Mouse (Mus musculus) forebrain, embryonic 15.5 days (tissue): ENCODE measurements at regions not wholly inside any gene's neighbourhood (a gene's known extent, or its start where the extent isn't known, plus 50 kb on each side); places are given as distances from the start of the nearest gene placed in this dataset.

Experiments
- ATAC-seq: fragments of 200-750 bp; cut with Nextera tagmentation; replicated peaks from 2 replicates; pipeline ENCODE4 v1.8.0; 2017; ENCODE audit warnings: mild to moderate bottlenecking, moderate TSS enrichment, moderate library complexity
- H3K27ac ChIP-seq: fragments of 300-500 bp; sonication (generic); replicated peaks from 2 replicates; pipeline ENCODE4 v1.5.1; 2015; ENCODE audit warnings: mild to moderate bottlenecking, inconsistent platforms
- H3K27me3 ChIP-seq: fragments of 300-500 bp; sonication (generic); 2 replicates; pipeline ENCODE4 v1.6.1; 2015; ENCODE audit warnings: inconsistent platforms
- H3K36me3 ChIP-seq: fragments of 300-500 bp; sonication (generic); 2 replicates; pipeline ENCODE4 v1.6.1; 2015; ENCODE audit warnings: mild to moderate bottlenecking, inconsistent platforms
- H3K4me1 ChIP-seq: fragments of 300-500 bp; sonication (generic); 2 replicates; pipeline ENCODE4 v1.6.1; 2015; ENCODE audit warnings: inconsistent platforms
- H3K4me2 ChIP-seq: fragments of 300-500 bp; sonication (generic); replicated peaks from 2 replicates; pipeline ENCODE4 v1.6.1; 2015; ENCODE audit warnings: mild to moderate bottlenecking, inconsistent platforms
- H3K4me3 ChIP-seq: fragments of 300-500 bp; sonication (generic); 2 replicates; pipeline ENCODE4 v1.5.1; 2015; ENCODE audit warnings: mild to moderate bottlenecking, inconsistent platforms
- H3K9ac ChIP-seq: fragments of 300-500 bp; sonication (generic); replicated peaks from 2 replicates; pipeline ENCODE4 v1.6.1; 2015; ENCODE audit warnings: mild to moderate bottlenecking, inconsistent platforms
- H3K9me3 ChIP-seq: fragments of 300-500 bp; sonication (generic); 2 replicates; pipeline ENCODE4 v1.6.1; 2016; ENCODE audit warnings: inconsistent platforms
- WGBS: fragments of 180-500 bp; shearing (Covaris S2); methylation state at CpG from one replicate; pipeline ENCODE4 v1.1.7; 2015; ENCODE audit warnings: mixed read lengths; 5-methylcytosine and 5-hydroxymethylcytosine counted together

DNA sequence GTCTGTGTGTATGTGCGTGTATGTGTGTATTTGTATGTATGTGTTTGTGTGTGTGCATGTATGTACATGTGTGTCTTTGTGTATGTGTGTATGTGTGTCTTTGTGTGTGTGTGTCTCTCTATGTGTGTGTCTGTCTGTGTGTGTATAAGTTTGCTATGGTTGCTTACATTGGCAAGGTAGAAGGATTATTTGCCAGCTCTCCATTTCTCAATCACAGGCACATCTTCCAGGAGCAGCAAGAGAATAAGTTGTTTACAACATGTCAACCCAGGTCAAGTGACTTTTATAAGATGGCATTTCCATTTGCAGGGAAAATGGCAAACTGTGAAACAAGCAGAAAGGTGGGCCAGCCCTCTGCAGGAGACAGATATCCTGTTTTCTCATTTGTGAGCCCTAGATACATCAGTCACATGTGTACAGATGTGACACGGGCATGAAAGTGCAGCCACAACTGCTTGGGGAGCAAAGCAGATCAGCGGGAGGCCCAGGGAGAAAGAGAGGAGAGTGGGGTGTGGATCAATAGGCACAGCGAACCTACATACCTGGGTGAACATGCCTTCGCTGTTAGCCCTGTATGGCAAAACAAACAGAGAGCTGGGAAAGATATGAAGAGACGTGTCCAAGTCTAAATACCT lies 86.1 kb downstream of the Psmg1 start:
- no peaks in the 10 kb centered on the region for H3K4me1 ChIP-seq
- WGBS = 86% methylated on average over 6 of the region's 6 CpGs
- no peak for ATAC-seq
- no peaks in the 10 kb centered on the region for H3K36me3 ChIP-seq
- H3K27ac ChIP-seq = no peak overlapping the region
- H3K27me3 ChIP-seq = no peaks in the 10 kb centered on the region
- no peak overlapping the region for H3K4me3 ChIP-seq
- no peak overlapping the region for H3K9ac ChIP-seq
- H3K9me3 ChIP-seq = no peaks in the 10 kb centered on the region
- H3K4me2 ChIP-seq = no peak overlapping the region

DNA sequence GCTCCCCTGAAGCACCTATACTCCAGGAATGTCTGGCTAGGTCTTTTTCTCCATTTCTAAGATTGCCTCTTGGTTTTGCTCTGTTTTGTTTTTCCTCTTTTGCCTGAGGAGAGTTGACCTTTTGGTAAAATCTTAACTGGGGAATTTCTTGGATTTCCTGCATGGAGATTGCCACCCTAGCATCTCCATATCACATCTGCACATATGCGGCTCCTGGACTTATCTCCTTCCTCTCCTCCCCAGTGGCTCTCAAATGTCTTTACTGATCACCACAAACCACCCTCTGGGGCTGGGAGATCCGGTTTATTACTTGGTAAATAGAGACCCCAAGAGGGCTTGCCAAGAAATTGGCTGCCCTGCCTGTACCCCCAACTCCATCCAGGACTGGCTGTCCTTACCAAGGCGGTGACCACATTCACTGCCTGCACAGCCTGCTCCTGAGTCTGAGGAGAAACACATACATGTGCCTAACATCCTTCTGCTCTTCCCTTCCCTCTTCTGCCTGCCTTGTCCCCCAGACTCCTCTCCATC lies 87.3 kb downstream of the Psmg1 start:
- ATAC-seq = no peak
- H3K4me1 ChIP-seq = no peaks in the 10 kb centered on the region
- no peak overlapping the region for H3K27ac ChIP-seq
- no peak overlapping the region for H3K4me3 ChIP-seq
- no peaks in the 10 kb centered on the region for H3K36me3 ChIP-seq
- no peak overlapping the region for H3K9ac ChIP-seq
- 73% methylated on average over 3 of the region's 3 CpGs for WGBS
- no peak overlapping the region for H3K4me2 ChIP-seq
- H3K9me3 ChIP-seq = no peaks in the 10 kb centered on the region
- no peaks in the 10 kb centered on the region for H3K27me3 ChIP-seq

DNA sequence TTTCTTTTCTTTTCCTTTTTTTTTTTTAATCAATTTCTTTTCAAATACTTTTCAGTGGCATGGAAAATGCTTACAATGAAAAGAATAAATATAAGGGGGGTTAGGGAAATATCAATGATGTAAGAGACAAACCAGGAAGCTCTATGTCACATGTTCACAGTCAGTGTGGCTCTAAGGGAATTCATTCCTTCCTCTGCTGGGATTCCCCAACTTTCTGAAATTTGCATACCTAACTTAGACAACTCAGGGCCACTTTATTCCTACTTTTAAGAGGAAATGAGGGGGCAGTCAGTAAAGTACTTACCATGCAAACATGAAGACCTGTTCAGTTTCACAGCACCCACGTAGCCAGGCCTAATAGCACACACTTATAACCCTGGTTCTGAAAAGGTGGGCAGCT lies 88.6 kb downstream of the Psmg1 start:
- no peak for ATAC-seq
- no peak overlapping the region for H3K27ac ChIP-seq
- no peaks in the 10 kb centered on the region for H3K36me3 ChIP-seq
- no peak overlapping the region for H3K4me2 ChIP-seq
- no peaks in the 10 kb centered on the region for H3K27me3 ChIP-seq
- no peaks in the 10 kb centered on the region for H3K9me3 ChIP-seq
- H3K9ac ChIP-seq = no peak overlapping the region
- H3K4me1 ChIP-seq = no peaks in the 10 kb centered on the region
- WGBS = 72% methylated on average over 1 of the region's 1 CpGs
- H3K4me3 ChIP-seq = no peak overlapping the region

DNA sequence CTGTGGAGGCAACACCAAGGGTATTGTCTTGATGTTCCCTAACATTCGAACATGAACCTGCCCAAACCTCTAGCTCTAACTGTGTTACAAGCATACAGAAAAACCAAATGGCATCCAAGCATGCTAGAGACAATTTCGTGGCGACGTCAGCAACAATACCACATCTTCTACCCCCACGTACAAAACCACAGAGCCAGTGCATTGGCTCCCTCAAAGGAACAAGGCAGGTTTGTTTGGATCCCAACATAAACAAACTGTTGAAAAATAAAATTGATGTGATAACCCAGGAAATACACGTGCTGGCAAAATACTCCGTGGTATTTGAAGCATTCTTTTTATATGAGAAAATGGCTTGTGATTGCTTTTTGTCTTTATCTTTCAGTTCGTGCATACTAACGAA lies 89.4 kb downstream of the Psmg1 start:
- no peaks in the 10 kb centered on the region for H3K9me3 ChIP-seq
- no peak overlapping the region for H3K4me2 ChIP-seq
- no peaks in the 10 kb centered on the region for H3K36me3 ChIP-seq
- no peaks in the 10 kb centered on the region for H3K4me1 ChIP-seq
- WGBS = 78% methylated on average over 9 of the region's 9 CpGs
- no peak for ATAC-seq
- H3K4me3 ChIP-seq = no peak overlapping the region
- H3K27me3 ChIP-seq = no peaks in the 10 kb centered on the region
- no peak overlapping the region for H3K27ac ChIP-seq
- no peak overlapping the region for H3K9ac ChIP-seq

DNA sequence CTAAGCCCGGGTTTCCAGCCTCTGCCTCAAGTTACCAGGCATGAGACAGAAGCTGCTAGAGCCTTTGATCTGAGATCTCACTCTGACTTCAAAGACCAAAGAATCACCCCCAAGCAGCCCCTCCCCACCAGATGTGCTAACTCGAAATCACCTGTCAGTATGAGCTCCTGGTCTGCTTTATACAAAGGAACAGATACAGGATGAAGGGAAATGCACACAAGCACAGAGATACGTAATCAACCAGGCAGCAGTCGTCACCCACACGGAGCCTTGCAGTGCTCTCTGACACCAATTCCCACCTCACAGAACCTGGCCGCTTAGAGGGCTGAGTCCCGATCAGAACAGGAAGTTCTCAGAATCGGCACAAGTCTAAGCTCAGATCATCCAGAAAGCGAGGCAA lies 90.6 kb downstream of the Psmg1 start:
- Histone ChIP-seq H3K9me3 (no peaks in the 10 kb centered on the region), H3K4me3 (no peak overlapping the region), H3K9ac (no peak overlapping the region), H3K27ac (no peak overlapping the region), H3K4me1 (no peaks in the 10 kb centered on the region), H3K4me2 (no peak overlapping the region), H3K27me3 (no peaks in the 10 kb centered on the region), H3K36me3 (no peaks in the 10 kb centered on the region)
- WGBS = 87% methylated on average over 9 of the region's 9 CpGs
- no peak for ATAC-seq

DNA sequence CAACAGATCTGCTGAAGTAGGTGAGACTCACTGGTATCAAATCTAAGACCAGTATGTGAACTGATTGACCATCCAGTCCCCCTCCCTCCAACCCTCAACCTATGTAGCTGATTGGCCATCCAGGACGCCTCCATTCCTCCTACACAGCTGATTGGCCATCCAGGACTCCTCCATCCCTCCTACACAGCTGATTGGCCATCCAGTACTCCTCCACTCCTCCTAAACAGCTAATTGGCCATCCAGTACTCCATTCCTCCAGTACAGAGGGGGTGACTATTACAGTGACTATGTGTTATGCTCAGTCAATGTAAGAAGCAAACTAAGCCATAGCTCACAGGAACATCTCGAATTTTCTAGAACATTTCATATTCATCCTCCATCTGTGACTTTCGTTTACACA lies 91.1 kb downstream of the Psmg1 start:
- no peak for ATAC-seq
- Histone ChIP-seq H3K36me3 (no peaks in the 10 kb centered on the region), H3K27ac (no peak overlapping the region), H3K9ac (no peak overlapping the region), H3K4me2 (no peak overlapping the region), H3K27me3 (no peaks in the 10 kb centered on the region), H3K4me1 (no peaks in the 10 kb centered on the region), H3K9me3 (no peaks in the 10 kb centered on the region), H3K4me3 (no peak overlapping the region)
- 86% methylated on average over 3 of the region's 3 CpGs for WGBS

DNA sequence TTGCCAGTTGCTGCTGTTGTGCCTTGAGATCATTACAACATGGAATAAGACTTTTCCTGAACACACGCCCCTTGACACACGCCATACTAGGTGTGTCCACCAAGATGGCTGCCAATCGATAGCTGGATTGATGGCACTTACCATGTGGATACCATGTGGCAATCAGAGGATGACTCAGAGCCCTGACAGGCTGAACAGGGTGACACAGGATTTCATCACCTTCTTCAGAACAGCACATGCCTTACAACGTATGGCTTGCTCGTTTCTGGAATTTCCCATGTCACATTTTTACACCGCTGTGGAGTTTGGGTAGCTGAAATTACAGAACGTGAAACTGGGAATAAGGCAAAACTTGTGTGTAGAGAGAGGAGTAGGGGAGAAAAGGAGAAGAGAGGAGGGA lies 92.9 kb downstream of the Psmg1 start:
- no peaks in the 10 kb centered on the region for H3K36me3 ChIP-seq
- no peak overlapping the region for H3K4me2 ChIP-seq
- H3K4me3 ChIP-seq = no peak overlapping the region
- no peak overlapping the region for H3K27ac ChIP-seq
- H3K9ac ChIP-seq = no peak overlapping the region
- no peaks in the 10 kb centered on the region for H3K9me3 ChIP-seq
- H3K4me1 ChIP-seq = no peaks in the 10 kb centered on the region
- ATAC-seq = no peak
- WGBS = 90% methylated on average over 7 of the region's 7 CpGs
- H3K27me3 ChIP-seq = no peaks in the 10 kb centered on the region

DNA sequence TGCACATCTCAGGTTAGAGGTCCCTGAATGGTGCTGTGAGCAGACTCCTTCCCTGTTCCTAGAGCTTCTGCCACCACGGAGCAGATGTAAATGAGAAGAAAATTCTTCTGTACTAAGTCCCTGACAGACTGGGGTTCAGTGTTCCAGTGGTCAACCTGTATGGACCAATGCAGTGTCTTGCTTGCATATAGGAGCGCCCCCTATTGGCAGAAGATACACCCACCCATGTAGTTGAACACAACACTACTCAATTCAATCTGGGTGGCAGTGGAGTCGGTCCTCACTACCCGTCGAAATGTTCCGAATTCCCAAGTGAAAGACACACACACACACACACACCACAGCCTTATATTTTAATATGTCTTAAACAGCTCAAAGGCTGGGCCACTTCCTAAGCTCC lies 94.6 kb downstream of the Psmg1 start:
- ATAC-seq = no peak
- H3K36me3 ChIP-seq = no peaks in the 10 kb centered on the region
- H3K4me3 ChIP-seq = no peak overlapping the region
- H3K27me3 ChIP-seq = no peaks in the 10 kb centered on the region
- 74% methylated on average over 6 of the region's 6 CpGs for WGBS
- no peaks in the 10 kb centered on the region for H3K4me1 ChIP-seq
- no peak overlapping the region for H3K4me2 ChIP-seq
- H3K9me3 ChIP-seq = no peaks in the 10 kb centered on the region
- H3K27ac ChIP-seq = no peak overlapping the region
- no peak overlapping the region for H3K9ac ChIP-seq

DNA sequence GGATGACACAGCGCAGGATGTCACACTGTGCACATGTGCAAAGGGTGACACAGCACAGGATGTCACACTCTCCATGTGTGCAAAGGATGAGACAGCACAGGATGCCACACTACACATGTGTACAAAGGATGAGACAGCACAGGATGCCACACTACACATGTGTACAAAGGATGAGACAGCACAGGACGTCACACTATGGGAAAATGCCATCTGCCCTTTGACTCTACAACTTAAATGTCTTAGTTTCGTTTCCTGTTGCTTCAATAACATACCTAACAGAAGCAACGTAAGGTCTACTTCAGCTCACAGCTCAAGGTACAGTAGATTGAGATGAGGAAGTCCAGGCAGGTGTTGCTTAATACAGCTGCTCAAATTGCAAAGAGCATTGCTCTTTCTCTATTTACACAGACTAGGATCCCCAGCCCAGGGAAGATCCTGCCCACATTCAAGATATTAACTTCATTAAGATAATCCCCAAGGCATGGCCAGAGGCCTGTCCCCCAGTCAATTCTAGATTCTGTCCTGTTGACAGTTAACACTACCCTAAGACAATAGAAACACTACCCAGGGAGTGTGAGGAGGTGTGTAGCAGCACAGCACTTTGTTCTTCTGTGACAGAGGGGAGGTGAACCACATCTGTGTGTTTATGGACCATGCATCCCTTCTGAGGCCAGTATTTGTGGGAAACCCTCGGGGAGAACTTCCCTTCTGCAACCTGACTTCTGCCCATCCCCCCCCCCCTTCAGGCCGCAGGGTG lies 97.0 kb downstream of the Psmg1 start:
- WGBS = 83% methylated on average over 6 of the region's 6 CpGs
- H3K4me3 ChIP-seq = no peak overlapping the region
- H3K36me3 ChIP-seq = no peaks in the 10 kb centered on the region
- no peak overlapping the region for H3K9ac ChIP-seq
- H3K27ac ChIP-seq = no peak overlapping the region
- no peaks in the 10 kb centered on the region for H3K9me3 ChIP-seq
- H3K4me1 ChIP-seq = no peaks in the 10 kb centered on the region
- no peak overlapping the region for H3K4me2 ChIP-seq
- no peak for ATAC-seq
- H3K27me3 ChIP-seq = no peaks in the 10 kb centered on the region

DNA sequence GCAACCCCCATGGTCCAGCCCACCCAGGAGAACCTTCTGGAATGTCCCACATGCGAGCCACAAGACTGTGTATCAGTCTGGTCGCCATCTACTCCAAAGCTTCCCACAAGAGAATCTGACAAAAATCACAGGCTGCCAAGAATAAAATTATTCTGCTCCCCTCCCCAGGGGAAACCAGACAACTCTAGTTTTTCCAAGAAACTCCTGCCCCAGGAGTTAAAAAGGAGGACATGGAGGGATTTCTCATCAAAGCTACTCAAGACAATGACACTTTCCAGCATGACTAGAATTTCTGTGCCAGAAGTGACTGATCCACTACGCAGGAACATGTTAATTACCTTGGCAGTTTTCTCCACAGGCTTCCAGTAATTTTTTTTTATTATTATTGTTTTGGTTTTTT lies 98.4 kb downstream of the Psmg1 start:
- no peak for ATAC-seq
- H3K9ac ChIP-seq = no peak overlapping the region
- WGBS = 71% methylated on average over 3 of the region's 3 CpGs
- no peaks in the 10 kb centered on the region for H3K27me3 ChIP-seq
- H3K4me3 ChIP-seq = no peak overlapping the region
- H3K4me1 ChIP-seq = no peaks in the 10 kb centered on the region
- H3K36me3 ChIP-seq = no peaks in the 10 kb centered on the region
- no peak overlapping the region for H3K4me2 ChIP-seq
- H3K9me3 ChIP-seq = no peaks in the 10 kb centered on the region
- H3K27ac ChIP-seq = no peak overlapping the region

DNA sequence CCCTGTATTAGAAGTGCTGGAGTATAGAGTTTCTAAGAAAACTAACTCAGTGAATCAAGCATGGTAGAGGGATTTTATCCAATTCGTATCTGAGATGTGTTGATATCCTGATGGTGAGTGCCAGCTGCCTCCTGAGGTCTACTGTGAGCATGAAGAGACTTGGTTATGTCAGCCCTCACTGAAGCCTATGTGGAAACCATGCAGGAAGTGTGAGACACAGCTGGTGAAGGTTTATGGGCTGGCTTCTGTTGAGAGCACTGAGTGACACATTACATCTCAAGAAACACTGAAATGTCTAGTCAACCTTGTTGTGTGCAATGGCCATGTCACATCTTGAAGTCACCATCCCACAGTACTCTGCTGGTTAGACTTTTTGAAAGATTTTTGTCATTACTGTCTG lies 104.6 kb downstream of the Psmg1 start:
- no peak overlapping the region for H3K27ac ChIP-seq
- no peaks in the 10 kb centered on the region for H3K27me3 ChIP-seq
- H3K9ac ChIP-seq = no peak overlapping the region
- no peak for ATAC-seq
- H3K4me2 ChIP-seq = no peak overlapping the region
- H3K9me3 ChIP-seq = no peaks in the 10 kb centered on the region
- H3K36me3 ChIP-seq = no peaks in the 10 kb centered on the region
- 94% methylated on average over 1 of the region's 1 CpGs for whole genome bisulfite sequencing
- H3K4me3 ChIP-seq = no peak overlapping the region
- H3K4me1 ChIP-seq = no peaks in the 10 kb centered on the region

DNA sequence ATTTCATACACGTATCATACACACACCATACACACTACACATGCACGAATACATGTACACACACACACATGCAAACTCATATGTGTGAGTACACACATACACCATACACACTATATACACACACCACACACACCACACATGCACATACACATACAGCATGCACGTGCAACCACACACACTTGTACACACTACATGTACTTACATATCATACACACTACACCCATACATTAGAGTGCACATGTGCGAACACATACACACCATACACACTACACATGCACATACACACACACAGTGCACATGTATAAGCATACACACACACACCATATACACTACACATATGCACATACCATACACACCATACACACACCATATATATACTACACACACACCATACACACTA lies 117.5 kb downstream of the Psmg1 start:
- ATAC-seq = no peak
- Histone ChIP-seq H3K9me3 (no peaks in the 10 kb centered on the region), H3K36me3 (no peaks in the 10 kb centered on the region), H3K4me3 (no peak overlapping the region), H3K4me2 (no peak overlapping the region), H3K27me3 (no peaks in the 10 kb centered on the region), H3K4me1 (no peaks in the 10 kb centered on the region), H3K9ac (no peak overlapping the region), H3K27ac (no peak overlapping the region)
- WGBS = 97% methylated on average over 4 of the region's 4 CpGs

DNA sequence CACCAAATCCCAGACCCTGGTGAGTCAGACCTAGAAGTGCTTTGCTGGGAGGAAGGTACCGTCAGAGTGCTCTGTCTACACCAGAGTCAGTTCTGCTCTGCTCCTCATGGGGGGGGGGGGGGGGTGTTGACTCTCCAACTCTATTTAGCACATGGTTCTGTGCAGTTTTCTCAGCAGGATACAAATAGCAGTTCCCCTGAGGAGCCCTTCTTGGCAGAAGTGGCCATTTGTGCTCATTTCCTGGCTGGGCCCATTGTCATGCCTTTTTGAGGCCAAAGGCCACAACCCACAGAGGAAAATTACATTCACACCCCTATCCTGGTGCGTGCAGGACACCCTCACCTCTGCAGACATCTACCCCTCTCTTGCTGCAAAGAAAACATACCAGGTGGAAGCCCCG lies 118.3 kb downstream of the Psmg1 start:
- H3K4me1 ChIP-seq = no peaks in the 10 kb centered on the region
- no peak overlapping the region for H3K9ac ChIP-seq
- 80% methylated on average over 3 of the region's 3 CpGs for WGBS
- ATAC-seq = no peak
- H3K36me3 ChIP-seq = no peaks in the 10 kb centered on the region
- no peak overlapping the region for H3K4me3 ChIP-seq
- H3K4me2 ChIP-seq = no peak overlapping the region
- no peak overlapping the region for H3K27ac ChIP-seq
- no peaks in the 10 kb centered on the region for H3K27me3 ChIP-seq
- H3K9me3 ChIP-seq = no peaks in the 10 kb centered on the region
